Mouse (Mus musculus) heart, adult 8-10 months (tissue): Measurements from ENCODE around the gene Gm17190. TPM values are rescaled to one million over a fixed set of nuclear protein-coding genes. Genes with fewer than 3 reads are reported as not detected.
"Not testable (repeated sequence)": the region's sequence is repeated elsewhere in the genome, so short reads cannot be mapped to it uniquely, and the experiment has no call there.

Experiments
- DNase-seq: peaks from one replicate; pipeline ENCODE4 v3.0.0; 2022; ENCODE audit warnings: low spot score
- total RNA-seq, 4 experiments: library from RNA; stranded (reverse); gene quantifications; 2 replicates each; pipeline ENCODE4 v1.2.4; 2022

The Gm17190 gene
- total RNA-seq, result not detected

- not testable (repeated sequence) for DNase-seq
Observed at GRCm38 (mm10) chr13:96081754-96082153, at the start of gene Gm17190. Gene Gm17190 (plus strand): TSS chr13:96082054.

GRCm38 (mm10) chr13:96039536-96039935 is 42.3 kb upstream of the Gm17190 start:
- DNase-seq, result no peak

- DNase-seq, result no peak
Observed at GRCm38 (mm10) chr13:96040275-96041042, 41.4 kb upstream of the Gm17190 start.

- DNase-seq, result no peak
Observed at GRCm38 (mm10) chr13:96045396-96045795, 36.5 kb upstream of the Gm17190 start.

- no peak for DNase-seq
Observed at GRCm38 (mm10) chr13:96052755-96053154, 29.1 kb upstream of the Gm17190 start.

- DNase-seq, result no peak
Observed at GRCm38 (mm10) chr13:96073555-96073954, 8.3 kb upstream of the Gm17190 start.

- not testable (repeated sequence) for DNase-seq
Observed at GRCm38 (mm10) chr13:96081276-96081675, 578 bp upstream of the Gm17190 start, which contains the start of gene Gm20075. Gene Gm20075 (minus strand): TSS chr13:96081376.

- DNase-seq, result no peak
Observed at GRCm38 (mm10) chr13:96085581-96086302, 3.9 kb downstream of the Gm17190 start.

GRCm38 (mm10) chr13:96090929-96091328 is 9.1 kb downstream of the Gm17190 start:
- DNase-seq, result no peak

GRCm38 (mm10) chr13:96106367-96106766 is 24.5 kb downstream of the Gm17190 start:
- DNase-seq, result no peak

- DNase-seq, result no peak
Observed at GRCm38 (mm10) chr13:96110767-96111166, 28.9 kb downstream of the Gm17190 start.

GRCm38 (mm10) chr13:96112711-96113110 is 30.9 kb downstream of the Gm17190 start:
- peak; percentile 28 for DNase-seq

GRCm38 (mm10) chr13:96125011-96125410 is 43.2 kb downstream of the Gm17190 start:
- peak; percentile 6 for DNase-seq

- DNase-seq, result no peak
Observed at GRCm38 (mm10) chr13:96126669-96127068, 44.8 kb downstream of the Gm17190 start.

- DNase-seq, result no peak
Observed at GRCm38 (mm10) chr13:96129081-96129480, 47.2 kb downstream of the Gm17190 start.

- no peak for DNase-seq
Observed at GRCm38 (mm10) chr13:96131050-96131449, 49.2 kb downstream of the Gm17190 start.

- no peak for DNase-seq
Observed at GRCm38 (mm10) chr13:96131911-96132310, 50.1 kb downstream of the Gm17190 start.

- no peak for DNase-seq
Observed at GRCm38 (mm10) chr13:96132401-96132816, 50.6 kb downstream of the Gm17190 start, which contains the start of gene Sv2c. Gene Sv2c (minus strand): TSS chr13:96132577.
